In the genomic region with DNA sequence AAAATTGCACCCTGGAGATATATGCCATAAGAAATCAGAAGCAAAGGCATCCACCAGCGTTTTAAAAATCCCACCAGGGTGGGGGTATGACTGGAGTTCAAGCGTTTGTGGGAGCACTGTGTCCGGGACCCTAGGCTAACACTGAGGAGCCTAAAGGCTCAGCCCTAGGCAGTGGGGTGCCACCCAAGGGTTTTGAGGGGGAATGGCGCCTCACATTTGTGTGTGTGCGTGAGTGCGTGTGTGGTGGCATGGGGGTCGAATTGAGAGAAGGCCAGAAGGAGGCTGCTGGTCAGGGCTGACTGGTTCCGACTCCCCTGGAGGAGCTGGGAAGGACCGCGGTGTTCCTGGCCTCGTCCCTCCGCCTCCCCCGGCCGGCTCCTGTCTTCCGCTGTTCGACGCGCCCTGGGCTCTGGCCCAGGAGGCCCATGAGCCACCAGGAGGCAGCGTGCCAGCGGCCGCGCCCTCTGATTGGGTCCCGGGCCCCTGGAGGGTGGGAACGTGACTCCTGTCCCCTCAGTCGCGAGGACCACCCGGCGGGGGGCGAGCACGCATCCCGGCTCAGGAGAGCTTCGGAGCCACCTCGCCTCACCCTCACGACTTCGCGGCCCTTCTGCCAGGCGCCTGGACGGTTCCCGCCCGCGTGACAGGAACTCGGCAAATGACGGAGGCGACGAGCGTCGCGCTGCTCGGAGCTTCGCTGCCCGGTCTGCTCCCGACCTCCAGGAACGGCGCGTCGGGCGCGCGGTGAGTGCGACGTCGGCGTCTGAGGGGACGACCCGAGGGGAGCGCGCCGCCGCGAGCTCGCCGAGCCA, we compare ENCODE assay signal across 8 mouse cellular contexts. TPM values are rescaled to one million over a fixed set of nuclear protein-coding genes. Genes with fewer than 3 reads are reported as not detected.
DNase-seq lines count a peak whose midpoint lies in the region; ATAC-seq and TF ChIP-seq lines count a peak whose summit lies in the region.

TSS of gene Trank1 (plus strand) at position 709 of the 812 bp plus-strand sequence.

- H3K36me3 ChIP-seq in heart, embryonic 16.5 days (ENCODE audit: control insufficient read depth, insufficient read depth) = no peaks in the 10 kb centered on the region
- no peaks in the 10 kb centered on the region for H3K36me3 ChIP-seq in midbrain, postnatal 0 days (ENCODE audit: insufficient read depth, low read length)

- TF ChIP-seq CTCF in midbrain, postnatal 0 days (IDR thresholded peaks at IDR 0.05) = peak; percentile 45

- H3K4me1 ChIP-seq in heart, embryonic 16.5 days (ENCODE audit: control insufficient read depth, insufficient read depth, low read length) = peaks cover 11% of the 10 kb centered on the region; the same call in 1 of the 2 replicates
- H3K4me1 ChIP-seq in midbrain, postnatal 0 days (ENCODE audit: insufficient read depth, low read length) = no peaks in the 10 kb centered on the region

- H3K27me3 ChIP-seq in heart, embryonic 16.5 days (ENCODE audit: control insufficient read depth, insufficient read depth, low read length) = peaks cover 52% of the 10 kb centered on the region
- H3K27me3 ChIP-seq in midbrain, postnatal 0 days (ENCODE audit: insufficient read depth, low read length) = peaks cover 6% of the 10 kb centered on the region; the same call in 1 of the 2 replicates

- H3K27ac ChIP-seq in heart, embryonic 16.5 days (ENCODE audit: low read length) = no peak within 1 kb of the TSS
- H3K27ac ChIP-seq in midbrain, postnatal 0 days (ENCODE audit: low read depth, low read length) = peak within 1 kb of the TSS; percentile 81

- peak within 1 kb of the TSS; percentile 20 for H3K9ac ChIP-seq in heart, embryonic 16.5 days (ENCODE audit: low read length)
- H3K9ac ChIP-seq in midbrain, postnatal 0 days (replicated peaks; ENCODE audit: low read length, poor library complexity, severe bottlenecking) = peak within 1 kb of the TSS; percentile 87

- ATAC-seq in heart, embryonic 16.5 days (replicated peaks; ENCODE audit: extremely low read depth, insufficient read depth, low FRiP score) = peak; percentile 55; the same call in 1 of the 2 replicates
- peak; percentile 74 for ATAC-seq in midbrain, postnatal 0 days (ENCODE audit: low FRiP score)
- ATAC-seq in monocyte, adult 5-6 weeks (replicated peaks; ENCODE audit: insufficient number of reproducible peaks, low FRiP score, low TSS enrichment, poor library complexity, severe bottlenecking) = no peak

- H3K4me2 ChIP-seq in heart, embryonic 16.5 days (ENCODE audit: low read depth, low read length) = peak within 1 kb of the TSS; percentile 79
- H3K4me2 ChIP-seq in midbrain, postnatal 0 days (ENCODE audit: low read depth, low read length, poor library complexity, severe bottlenecking) = peak within 1 kb of the TSS; percentile 70

- peaks cover 10% of the 10 kb centered on the region for H3K9me3 ChIP-seq in heart, embryonic 16.5 days (replicated peaks; ENCODE audit: control insufficient read depth, low read length)
- H3K9me3 ChIP-seq in midbrain, postnatal 0 days (ENCODE audit: low read length) = no peaks in the 10 kb centered on the region

- 9% methylated on average over 72 of the region's 72 CpGs for WGBS in heart, embryonic 16.5 days
- 8% methylated on average over 52 of the region's 72 CpGs for WGBS in midbrain, postnatal 0 days

- H3K4me3 ChIP-seq in heart, embryonic 16.5 days (ENCODE audit: low read length) = peak within 1 kb of the TSS; percentile 50
- H3K4me3 ChIP-seq in midbrain, postnatal 0 days (ENCODE audit: low read depth, low read length) = peak within 1 kb of the TSS; percentile 75

- peak; percentile 22 for DNase-seq in cerebellum, adult 11 months
- DNase-seq in cerebellum, adult 8-10 months = no peak
- DNase-seq in ES-CJ7 (ENCODE audit: low read depth, low spot score) = peak; percentile 21
- DNase-seq in embryo, embryonic 10 days (ENCODE audit: low spot score) = peak; percentile 18
- peak in 1 of 2 experiments; percentile 55 for DNase-seq in left cerebral cortex, adult 8-10 months (ENCODE audit: low spot score in 2 of 2)
- peak; percentile 65 for DNase-seq in midbrain, postnatal 0 days (ENCODE audit: low spot score)

RNA-seq across cellular contexts. Expression of gene Trank1, which starts in this region (rescaled TPM):
- 0.07 TPM in 1 of 2 replicates, not detected in the other for polyA plus RNA-seq in heart, embryonic 16.5 days (2015; fragmentation: Nextera tagmentation; extraction: Ambion mirVana)
- 100 to 1,000 TPM; 256 to 279 (median 263) TPM for total RNA-seq in left cerebral cortex, adult 8-10 months (2022)
- total RNA-seq in midbrain, postnatal 0 days (2014; rRNA removed) = 55.7 and 103 TPM in 2 replicates
- 17.6 and 21.9 TPM in 2 replicates for polyA plus RNA-seq in midbrain, postnatal 0 days (2015; fragmentation: Nextera tagmentation; extraction: Ambion mirVana)
- total RNA-seq in monocyte, adult 5-6 weeks (2017) = 0.10 to 0.19 TPM in 2 of 3 replicates, not detected in the other

Comparison
In these comparisons a context has a peak if more than half of its experiments do, and no peak if none do; other contexts are left out.
1. RNA of gene Trank1 (total RNA-seq): 256 to 279 TPM in left cerebral cortex, adult 8-10 months and 55.7 to 103 TPM in midbrain, postnatal 0 days; 0.10 to 0.19 TPM in monocyte, adult 5-6 weeks; every median in the first group is over 10 times any median in the second.
2. RNA of gene Trank1 (polyA plus RNA-seq): 17.6 to 21.9 TPM in midbrain, postnatal 0 days; 0.07 TPM in heart, embryonic 16.5 days; every median in the first group is over 10 times any median in the second.
3. Peak in ATAC-seq, H3K4me3 ChIP-seq, H3K9ac ChIP-seq and H3K4me2 ChIP-seq in heart, embryonic 16.5 days; RNA of the gene not detected or under 1 TPM.